26 mouse cellular contexts compared by ENCODE assay signal in genomic region chr9:111801381-111801780, GRCm38 (mm10).
"Had no signal": no experiment of that assay in that cellular context is flagged by ENCODE, and none has a peak within 500 bp of the region (broad histone marks: within the 10 kb centered on the region; RNA-seq: fewer than 3 reads in every experiment).

No protein-coding gene starts in this region.

- DNase-seq: cerebellum, adult 8-10 months; cerebellum, adult 9-10 months; cerebellum, adult 9-11 months; cerebellum, postnatal 14 days; cerebellum, postnatal 25 days; cerebellum, postnatal 36 days; embryo, embryonic 11 days; gastrocnemius, adult 2 months; gastrocnemius, postnatal 10 days; gastrocnemius, postnatal 14 days; gastrocnemius, postnatal 25 days; gastrocnemius, postnatal 36 days; heart, adult 18-20 months; heart, adult 2 months had no signal

- H3K9ac ChIP-seq: embryonic facial prominence, embryonic 12.5 days; embryonic facial prominence, embryonic 13.5 days; embryonic facial prominence, embryonic 15.5 days; forebrain, embryonic 12.5 days; forebrain, embryonic 13.5 days; forebrain, embryonic 15.5 days; forebrain, postnatal 0 days had no signal

- H3K36me3 ChIP-seq: embryonic facial prominence, embryonic 10.5 days; embryonic facial prominence, embryonic 12.5 days; embryonic facial prominence, embryonic 13.5 days; embryonic facial prominence, embryonic 15.5 days; forebrain, embryonic 10.5 days; forebrain, embryonic 12.5 days; forebrain, embryonic 15.5 days had no signal

- H3K4me3 ChIP-seq: embryonic facial prominence, embryonic 10.5 days; embryonic facial prominence, embryonic 12.5 days; embryonic facial prominence, embryonic 13.5 days; embryonic facial prominence, embryonic 15.5 days; erythroblast, embryonic 14.5 days; forebrain, embryonic 10.5 days; forebrain, embryonic 12.5 days; forebrain, embryonic 13.5 days; forebrain, embryonic 15.5 days; gastrocnemius, adult 2 months; heart, adult 2 months had no signal

- H3K4me2 ChIP-seq: embryonic facial prominence, embryonic 12.5 days; embryonic facial prominence, embryonic 13.5 days; embryonic facial prominence, embryonic 15.5 days; forebrain, embryonic 12.5 days; forebrain, embryonic 13.5 days; forebrain, embryonic 15.5 days had no signal

- H3K27ac ChIP-seq: embryonic facial prominence, embryonic 10.5 days; embryonic facial prominence, embryonic 12.5 days; embryonic facial prominence, embryonic 13.5 days; embryonic facial prominence, embryonic 15.5 days; forebrain, embryonic 10.5 days; forebrain, embryonic 12.5 days; forebrain, embryonic 13.5 days; forebrain, embryonic 15.5 days; gastrocnemius, adult 2 months; heart, adult 2 months had no signal

- ATAC-seq: forebrain, embryonic 13.5 days; forebrain, embryonic 14.5 days; forebrain, embryonic 15.5 days; forebrain, embryonic 16.5 days; forebrain, postnatal 0 days had no signal

- H3K27me3 ChIP-seq: embryonic facial prominence, embryonic 12.5 days; embryonic facial prominence, embryonic 13.5 days; embryonic facial prominence, embryonic 15.5 days; forebrain, embryonic 12.5 days; forebrain, embryonic 13.5 days; forebrain, embryonic 15.5 days had no signal

- H3K9me3 ChIP-seq: embryonic facial prominence, embryonic 10.5 days; embryonic facial prominence, embryonic 12.5 days; embryonic facial prominence, embryonic 13.5 days; embryonic facial prominence, embryonic 15.5 days; forebrain, embryonic 10.5 days; forebrain, embryonic 12.5 days; forebrain, embryonic 13.5 days; forebrain, embryonic 15.5 days had no signal

- H3K4me1 ChIP-seq: embryonic facial prominence, embryonic 10.5 days; embryonic facial prominence, embryonic 12.5 days; embryonic facial prominence, embryonic 13.5 days; embryonic facial prominence, embryonic 15.5 days; forebrain, embryonic 10.5 days; forebrain, embryonic 12.5 days; forebrain, embryonic 13.5 days; forebrain, embryonic 15.5 days had no signal
